Mouse (Mus musculus) brain, embryonic 14.5 days (tissue): ENCODE results near the gene Dnajc11.

Source experiments
- CTCF ChIP-seq: fragments of 200-500 bp; IDR thresholded peaks from 2 replicates; pipeline ENCODE4 v1.5.1; 2012; ENCODE audit warnings: inconsistent platforms, mild to moderate bottlenecking, moderate library complexity, borderline replicate concordance; ENCODE audit not compliant: insufficient read depth, insufficient read length; ENCODE audit errors: extremely low read depth
- POLR2A ChIP-seq: fragments of 200-500 bp; IDR thresholded peaks from 2 replicates; pipeline ENCODE4 v1.6.1; 2012; ENCODE audit warnings: mild to moderate bottlenecking, inconsistent platforms, borderline replicate concordance; ENCODE audit not compliant: poor library complexity, insufficient read depth, insufficient read length, severe bottlenecking; ENCODE audit errors: extremely low read depth

DNA sequence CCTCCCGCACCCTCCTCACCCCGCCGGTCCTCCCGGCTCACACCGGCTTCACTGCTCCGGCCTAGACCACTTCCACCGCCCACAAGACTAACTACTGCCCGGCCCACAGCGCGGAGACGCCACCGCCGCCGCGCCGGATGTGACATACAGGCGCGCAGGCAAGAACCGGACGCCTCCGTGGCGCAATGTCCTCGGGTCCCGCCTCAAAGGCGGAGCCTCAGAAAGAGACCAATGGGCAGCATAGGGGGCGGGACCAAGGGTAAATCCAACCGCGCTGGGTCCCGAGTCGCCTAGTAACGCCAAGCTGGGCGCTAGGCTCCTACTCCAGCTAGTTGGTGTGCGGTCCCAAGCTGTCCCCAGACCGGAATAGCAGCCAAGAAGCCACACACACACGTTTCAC is 94.0 kb downstream of the Dnajc11 start, which contains the start of gene Zbtb48:
- TF ChIP-seq POLR2A: peak; percentile 71; the same call in 1 of the 2 replicates
- no peak for TF ChIP-seq CTCF
